Mouse (Mus musculus) liver, embryonic 13.5 days (tissue): Measurements from ENCODE around the gene 0610030E20Rik. TPM values are rescaled to one million over a fixed set of nuclear protein-coding genes. Genes with fewer than 3 reads are reported as not detected.

ENCODE experiments used
- ATAC-seq: fragments of 200-750 bp; cut with Nextera tagmentation; 2 replicates; pipeline ENCODE4 v1.8.0; 2017; ENCODE audit warnings: low read depth, mild to moderate bottlenecking, moderate number of reproducible peaks, moderate library complexity
- DNase-seq: peaks from one replicate; pipeline ENCODE4 v3.0.0; 2022
- H3K27ac ChIP-seq: fragments of 300-500 bp; sonication (generic); 2 replicates; pipeline ENCODE4 v1.5.1; 2015; ENCODE audit warnings: moderate library complexity, mild to moderate bottlenecking, inconsistent platforms
- H3K27me3 ChIP-seq: fragments of 300-500 bp; sonication (generic); 2 replicates; pipeline ENCODE4 v1.6.1; 2015; ENCODE audit warnings: mild to moderate bottlenecking, inconsistent platforms
- H3K36me3 ChIP-seq: fragments of 300-500 bp; sonication (generic); 2 replicates; pipeline ENCODE4 v1.6.1; 2015; ENCODE audit warnings: mild to moderate bottlenecking, inconsistent platforms
- H3K4me1 ChIP-seq: fragments of 300-500 bp; sonication (generic); replicated peaks from 2 replicates; pipeline ENCODE4 v1.6.1; 2015; ENCODE audit warnings: inconsistent platforms
- H3K4me2 ChIP-seq: fragments of 300-500 bp; sonication (generic); 2 replicates; pipeline ENCODE4 v1.6.1; 2015; ENCODE audit warnings: inconsistent platforms, mild to moderate bottlenecking, moderate library complexity
- H3K4me3 ChIP-seq: fragments of 300-500 bp; sonication (generic); replicated peaks from 2 replicates; pipeline ENCODE4 v1.5.1; 2015; ENCODE audit warnings: mild to moderate bottlenecking, inconsistent platforms
- H3K9ac ChIP-seq: fragments of 300-500 bp; sonication (generic); 2 replicates; pipeline ENCODE4 v1.6.1; 2015; ENCODE audit warnings: mild to moderate bottlenecking, inconsistent platforms
- H3K9me3 ChIP-seq: fragments of 300-500 bp; sonication (generic); replicated peaks from 2 replicates; pipeline ENCODE4 v1.6.1; 2016; ENCODE audit warnings: inconsistent platforms
- WGBS: fragments of 180-500 bp; shearing (Covaris S2); methylation state at CpG from one replicate; pipeline ENCODE4 v1.1.7; 2015; ENCODE audit not compliant: insufficient replicate concordance; 5-methylcytosine and 5-hydroxymethylcytosine counted together
- polyA plus RNA-seq: library from polyadenylated mRNA; unstranded; fragments of >200 nt; fragmentation: Nextera tagmentation; extraction: Ambion mirVana; gene quantifications from 2 replicates; pipeline ENCODE4 v1.2.1, GENCODE M21; 2015

Gene 0610030E20Rik
- polyA plus RNA-seq, 1 experiment from 2014 or later, result 14.5 TPM

- Histone ChIP-seq H3K4me2 (peak overlapping the region; percentile 17), H3K4me1 (peaks cover 40% of the 10 kb centered on the region), H3K27ac (peak overlapping the region; percentile 92), H3K36me3 (peaks cover 98% of the 10 kb centered on the region), H3K27me3 (no peaks in the 10 kb centered on the region), H3K9me3 (no peaks in the 10 kb centered on the region), H3K4me3 (no peak overlapping the region), H3K9ac (peak overlapping the region; percentile 50; the same call in 1 of the 2 replicates)
- peak; percentile 99 for ATAC-seq
- DNase-seq, result peak; percentile 62
- 58% methylated on average over 6 of the region's 6 CpGs for WGBS
These were observed 23.2 kb upstream of the 0610030E20Rik start for GRCm38 (mm10) chr6:72323786-72324508.

- ATAC-seq, result no peak
- Histone ChIP-seq H3K4me3 (no peak overlapping the region), H3K9me3 (no peaks in the 10 kb centered on the region), H3K36me3 (peaks cover 98% of the 10 kb centered on the region), H3K27ac (peak overlapping the region; percentile 13; the same call in 1 of the 2 replicates), H3K4me1 (peaks cover 34% of the 10 kb centered on the region), H3K4me2 (no peak overlapping the region), H3K27me3 (no peaks in the 10 kb centered on the region), H3K9ac (no peak overlapping the region)
- DNase-seq, result no peak
- WGBS, result 75% methylated on average over 6 of the region's 6 CpGs
These were observed 20.8 kb upstream of the 0610030E20Rik start for GRCm38 (mm10) chr6:72326274-72326673.

GRCm38 (mm10) chr6:72329019-72329418 is 18.1 kb upstream of the 0610030E20Rik start:
- Histone ChIP-seq H3K9me3 (no peaks in the 10 kb centered on the region), H3K36me3 (peaks cover 99% of the 10 kb centered on the region), H3K4me1 (peaks cover 21% of the 10 kb centered on the region), H3K27ac (no peak overlapping the region), H3K4me3 (no peak overlapping the region), H3K4me2 (no peak overlapping the region), H3K27me3 (no peaks in the 10 kb centered on the region), H3K9ac (no peak overlapping the region)
- no peak for ATAC-seq
- DNase-seq, result no peak
- whole genome bisulfite sequencing, result 82% methylated on average over 5 of the region's 5 CpGs

GRCm38 (mm10) chr6:72330133-72330532 is 17.0 kb upstream of the 0610030E20Rik start:
- Histone ChIP-seq H3K9me3 (no peaks in the 10 kb centered on the region), H3K4me1 (peaks cover 10% of the 10 kb centered on the region; the same call in 1 of the 2 replicates), H3K27ac (no peak overlapping the region), H3K4me2 (no peak overlapping the region), H3K9ac (no peak overlapping the region), H3K4me3 (no peak overlapping the region), H3K27me3 (no peaks in the 10 kb centered on the region), H3K36me3 (peaks cover 99% of the 10 kb centered on the region)
- no peak for ATAC-seq
- DNase-seq, result no peak
- WGBS, result 86% methylated on average over 4 of the region's 4 CpGs

GRCm38 (mm10) chr6:72333111-72333510 is 14.0 kb upstream of the 0610030E20Rik start:
- WGBS, result 61% methylated on average over 5 of the region's 5 CpGs

GRCm38 (mm10) chr6:72340481-72340880 is 6.6 kb upstream of the 0610030E20Rik start:
- DNase-seq, result no peak
- H3K27ac ChIP-seq, result no peak overlapping the region
- peaks cover 69% of the 10 kb centered on the region for H3K36me3 ChIP-seq
- peaks cover 43% of the 10 kb centered on the region for H3K4me1 ChIP-seq
- no peak for ATAC-seq
- H3K27me3 ChIP-seq, result no peaks in the 10 kb centered on the region
- 0 out of 2 replicates have a peak overlapping the region, but pooled peaks have one; percentile 23 for H3K9ac ChIP-seq
- no peaks in the 10 kb centered on the region for H3K9me3 ChIP-seq
- no peak overlapping the region for H3K4me2 ChIP-seq
- 52% methylated on average over 2 of the region's 2 CpGs for WGBS
- no peak overlapping the region for H3K4me3 ChIP-seq

More at GRCm38 (mm10) chr6:72333111-72333510, 14.0 kb upstream of the 0610030E20Rik start:
- H3K4me1 ChIP-seq, result no peaks in the 10 kb centered on the region
- DNase-seq (no peak), ATAC-seq (0 out of 2 replicates have a peak, but pooled peaks have one; percentile 23)
- H3K36me3 ChIP-seq, result peaks cover 100% of the 10 kb centered on the region
- no peaks in the 10 kb centered on the region for H3K9me3 ChIP-seq
- no peak overlapping the region for H3K27ac ChIP-seq
- H3K9ac ChIP-seq, result no peak overlapping the region
- no peak overlapping the region for H3K4me2 ChIP-seq
- H3K4me3 ChIP-seq, result no peak overlapping the region
- no peaks in the 10 kb centered on the region for H3K27me3 ChIP-seq

- no peak for DNase-seq
- H3K4me2 ChIP-seq, result peak overlapping the region; percentile 90
These were observed 2.6 kb upstream of the 0610030E20Rik start for GRCm38 (mm10) chr6:72344396-72345073.

GRCm38 (mm10) chr6:72345074-72345567 is 2.0 kb upstream of the 0610030E20Rik start, which contains the start of gene Usp39:
Gene Usp39 (minus strand): TSS chr6:72345184.
- Histone ChIP-seq H3K4me2 (peak within 1 kb of the TSS; percentile 90), H3K9ac (peak within 1 kb of the TSS; percentile 88), H3K27me3 (no peaks in the 10 kb centered on the region), H3K9me3 (no peaks in the 10 kb centered on the region), H3K4me3 (peak within 1 kb of the TSS; percentile 91), H3K4me1 (peaks cover 80% of the 10 kb centered on the region), H3K27ac (peak within 1 kb of the TSS; percentile 93), H3K36me3 (peaks cover 42% of the 10 kb centered on the region)
- WGBS, result under 1% methylated on average over 30 of the region's 30 CpGs
- ATAC-seq, result peak; percentile 81
- DNase-seq, result peak; percentile 88

More at GRCm38 (mm10) chr6:72344396-72345073, 2.6 kb upstream of the 0610030E20Rik start:
- WGBS, result under 1% methylated on average over 42 of the region's 42 CpGs
- Histone ChIP-seq H3K36me3 (peaks cover 41% of the 10 kb centered on the region), H3K27me3 (no peaks in the 10 kb centered on the region), H3K4me1 (peaks cover 77% of the 10 kb centered on the region), H3K4me3 (peak overlapping the region; percentile 84), H3K9ac (peak overlapping the region; percentile 88), H3K9me3 (no peaks in the 10 kb centered on the region), H3K27ac (peak overlapping the region; percentile 93)
- peak; percentile 71 for ATAC-seq

- WGBS, result 10% methylated on average over 6 of the region's 6 CpGs
- Histone ChIP-seq H3K9me3 (no peaks in the 10 kb centered on the region), H3K4me2 (peak overlapping the region; percentile 90), H3K36me3 (peaks cover 44% of the 10 kb centered on the region), H3K4me1 (peaks cover 82% of the 10 kb centered on the region), H3K4me3 (peak overlapping the region; percentile 84), H3K27ac (peak overlapping the region; percentile 93), H3K27me3 (no peaks in the 10 kb centered on the region), H3K9ac (peak overlapping the region; percentile 88)
- ATAC-seq (no peak), DNase-seq (no peak)
These were observed 1.5 kb upstream of the 0610030E20Rik start for GRCm38 (mm10) chr6:72345633-72346032.

- DNase-seq (no peak), ATAC-seq (no peak)
- Histone ChIP-seq H3K4me2 (peak overlapping the region; percentile 90), H3K4me3 (peak overlapping the region; percentile 91; the same call in 1 of the 2 replicates), H3K9me3 (no peaks in the 10 kb centered on the region), H3K9ac (peak overlapping the region; percentile 88), H3K27ac (peak overlapping the region; percentile 93), H3K36me3 (peaks cover 43% of the 10 kb centered on the region), H3K4me1 (peaks cover 82% of the 10 kb centered on the region), H3K27me3 (no peaks in the 10 kb centered on the region)
- WGBS, result 60% methylated on average over 4 of the region's 4 CpGs
These were observed 856 bp upstream of the 0610030E20Rik start for GRCm38 (mm10) chr6:72346261-72346660.

- H3K36me3 ChIP-seq, result peaks cover 31% of the 10 kb centered on the region
- H3K4me3 ChIP-seq, result peak overlapping the region; percentile 91
- 69% methylated on average over 10 of the region's 10 CpGs for WGBS
- no peaks in the 10 kb centered on the region for H3K9me3 ChIP-seq
- H3K27me3 ChIP-seq, result peaks cover 2% of the 10 kb centered on the region
- DNase-seq (no peak), ATAC-seq (no peak)
- peaks cover 80% of the 10 kb centered on the region for H3K4me1 ChIP-seq
- peak overlapping the region; percentile 90 for H3K4me2 ChIP-seq
- H3K27ac ChIP-seq, result peak overlapping the region; percentile 93
- peak overlapping the region; percentile 94 for H3K9ac ChIP-seq
These were observed 1.3 kb downstream of the 0610030E20Rik start for GRCm38 (mm10) chr6:72348411-72348810.
